Mouse (Mus musculus): Measurements from ENCODE around the gene Casp2. TPM values are rescaled to one million over a fixed set of nuclear protein-coding genes. Genes with fewer than 3 reads are reported as not detected.

Gene Casp2
- polyA plus RNA-seq, 1 experiment from 2014 or later = 79.4 TPM

GRCm38 (mm10) chr6:42293327-42293726 is 28.5 kb downstream of the Casp2 start:
- Histone ChIP-seq H3K27me3 (ENCODE audit: control insufficient read depth, insufficient read depth, low read length) (no peaks in the 10 kb centered on the region), H3K36me3 (replicated peaks; ENCODE audit: control insufficient read depth, insufficient read depth, low read depth, low read length) (no peaks in the 10 kb centered on the region), H3K9ac (replicated peaks; ENCODE audit: low read length) (no peak overlapping the region), H3K9me3 (replicated peaks; ENCODE audit: control insufficient read depth, low read length) (no peaks in the 10 kb centered on the region), H3K27ac (replicated peaks; ENCODE audit: low read depth, low read length) (no peak overlapping the region), H3K4me3 (ENCODE audit: low read depth, low read length) (no peak overlapping the region), H3K4me2 (ENCODE audit: low read depth, low read length) (no peak overlapping the region), H3K4me1 (ENCODE audit: control insufficient read depth, insufficient read depth, low read length) (no peaks in the 10 kb centered on the region)
- DNase-seq (ENCODE audit: low spot score) (no peak), ATAC-seq (replicated peaks; ENCODE audit: insufficient number of reproducible peaks, low FRiP score, low TSS enrichment, low read depth) (no peak)
- WGBS = 84% methylated on average over 6 of the region's 6 CpGs

GRCm38 (mm10) chr6:42295549-42296094 is 30.8 kb downstream of the Casp2 start:
- no peak overlapping the region for H3K27ac ChIP-seq (replicated peaks; ENCODE audit: low read depth, low read length)
- no peak overlapping the region for H3K4me3 ChIP-seq (ENCODE audit: low read depth, low read length)
- ATAC-seq (replicated peaks; ENCODE audit: insufficient number of reproducible peaks, low FRiP score, low TSS enrichment, low read depth) (no peak), DNase-seq (ENCODE audit: low spot score) (no peak)
- no peaks in the 10 kb centered on the region for H3K9me3 ChIP-seq (replicated peaks; ENCODE audit: control insufficient read depth, low read length)
- H3K4me2 ChIP-seq (ENCODE audit: low read depth, low read length) = no peak overlapping the region
- H3K36me3 ChIP-seq (replicated peaks; ENCODE audit: control insufficient read depth, insufficient read depth, low read depth, low read length) = no peaks in the 10 kb centered on the region
- 90% methylated on average over 3 of the region's 3 CpGs for WGBS
- H3K9ac ChIP-seq (replicated peaks; ENCODE audit: low read length) = no peak overlapping the region
- no peaks in the 10 kb centered on the region for H3K27me3 ChIP-seq (ENCODE audit: control insufficient read depth, insufficient read depth, low read length)
- H3K4me1 ChIP-seq (ENCODE audit: control insufficient read depth, insufficient read depth, low read length) = no peaks in the 10 kb centered on the region

- Histone ChIP-seq H3K4me3 (ENCODE audit: low read depth, low read length) (no peak overlapping the region), H3K9ac (replicated peaks; ENCODE audit: low read length) (no peak overlapping the region), H3K27ac (replicated peaks; ENCODE audit: low read depth, low read length) (no peak overlapping the region), H3K27me3 (ENCODE audit: control insufficient read depth, insufficient read depth, low read length) (no peaks in the 10 kb centered on the region), H3K36me3 (replicated peaks; ENCODE audit: control insufficient read depth, insufficient read depth, low read depth, low read length) (no peaks in the 10 kb centered on the region), H3K9me3 (replicated peaks; ENCODE audit: control insufficient read depth, low read length) (no peaks in the 10 kb centered on the region), H3K4me2 (ENCODE audit: low read depth, low read length) (no peak overlapping the region), H3K4me1 (ENCODE audit: control insufficient read depth, insufficient read depth, low read length) (no peaks in the 10 kb centered on the region)
- DNase-seq (ENCODE audit: low spot score) (no peak), ATAC-seq (replicated peaks; ENCODE audit: insufficient number of reproducible peaks, low FRiP score, low TSS enrichment, low read depth) (no peak)
- 85% methylated on average over 5 of the region's 5 CpGs for WGBS
Observed at GRCm38 (mm10) chr6:42299362-42299761, 34.6 kb downstream of the Casp2 start.

- Histone ChIP-seq H3K27me3 (ENCODE audit: control insufficient read depth, insufficient read depth, low read length) (no peaks in the 10 kb centered on the region), H3K36me3 (replicated peaks; ENCODE audit: control insufficient read depth, insufficient read depth, low read depth, low read length) (no peaks in the 10 kb centered on the region; the same call in 1 of the 2 replicates), H3K9me3 (replicated peaks; ENCODE audit: control insufficient read depth, low read length) (no peaks in the 10 kb centered on the region), H3K4me2 (ENCODE audit: low read depth, low read length) (no peak overlapping the region), H3K27ac (replicated peaks; ENCODE audit: low read depth, low read length) (no peak overlapping the region), H3K4me3 (ENCODE audit: low read depth, low read length) (no peak overlapping the region), H3K9ac (replicated peaks; ENCODE audit: low read length) (no peak overlapping the region), H3K4me1 (ENCODE audit: control insufficient read depth, insufficient read depth, low read length) (no peaks in the 10 kb centered on the region)
- DNase-seq (ENCODE audit: low spot score) (no peak), ATAC-seq (replicated peaks; ENCODE audit: insufficient number of reproducible peaks, low FRiP score, low TSS enrichment, low read depth) (no peak)
- WGBS = 43% methylated on average over 8 of the region's 8 CpGs
Observed at GRCm38 (mm10) chr6:42309816-42310378, 45.1 kb downstream of the Casp2 start.

GRCm38 (mm10) chr6:42310427-42311053 is 45.8 kb downstream of the Casp2 start:
- no peaks in the 10 kb centered on the region; the same call in 1 of the 2 replicates for H3K36me3 ChIP-seq (replicated peaks; ENCODE audit: control insufficient read depth, insufficient read depth, low read depth, low read length)
- ATAC-seq (replicated peaks; ENCODE audit: insufficient number of reproducible peaks, low FRiP score, low TSS enrichment, low read depth) = no peak
- no peak overlapping the region for H3K9ac ChIP-seq (replicated peaks; ENCODE audit: low read length)

GRCm38 (mm10) chr6:42318293-42318692 is 53.5 kb downstream of the Casp2 start:
- Histone ChIP-seq H3K27me3 (ENCODE audit: control insufficient read depth, insufficient read depth, low read length) (peaks cover 4% of the 10 kb centered on the region; the same call in 1 of the 2 replicates), H3K9ac (replicated peaks; ENCODE audit: low read length) (no peak overlapping the region), H3K4me3 (ENCODE audit: low read depth, low read length) (no peak overlapping the region), H3K4me2 (ENCODE audit: low read depth, low read length) (no peak overlapping the region), H3K9me3 (replicated peaks; ENCODE audit: control insufficient read depth, low read length) (no peaks in the 10 kb centered on the region), H3K4me1 (ENCODE audit: control insufficient read depth, insufficient read depth, low read length) (peaks cover under 1% of the 10 kb centered on the region; the same call in 1 of the 2 replicates), H3K36me3 (replicated peaks; ENCODE audit: control insufficient read depth, insufficient read depth, low read depth, low read length) (no peaks in the 10 kb centered on the region), H3K27ac (replicated peaks; ENCODE audit: low read depth, low read length) (no peak overlapping the region)
- 83% methylated on average over 4 of the region's 4 CpGs for WGBS
- DNase-seq (ENCODE audit: low spot score) (no peak), ATAC-seq (replicated peaks; ENCODE audit: insufficient number of reproducible peaks, low FRiP score, low TSS enrichment, low read depth) (no peak)

More at GRCm38 (mm10) chr6:42310427-42311053, 45.8 kb downstream of the Casp2 start:
- Histone ChIP-seq H3K4me3 (ENCODE audit: low read depth, low read length) (no peak overlapping the region), H3K4me2 (ENCODE audit: low read depth, low read length) (no peak overlapping the region), H3K9me3 (replicated peaks; ENCODE audit: control insufficient read depth, low read length) (no peaks in the 10 kb centered on the region), H3K4me1 (ENCODE audit: control insufficient read depth, insufficient read depth, low read length) (no peaks in the 10 kb centered on the region), H3K27me3 (ENCODE audit: control insufficient read depth, insufficient read depth, low read length) (no peaks in the 10 kb centered on the region), H3K27ac (replicated peaks; ENCODE audit: low read depth, low read length) (no peak overlapping the region)
- 83% methylated on average over 2 of the region's 2 CpGs for WGBS
- no peak for DNase-seq (ENCODE audit: low spot score)

- Histone ChIP-seq H3K4me1 (ENCODE audit: control insufficient read depth, insufficient read depth, low read length) (peaks cover 3% of the 10 kb centered on the region; the same call in 1 of the 2 replicates), H3K9me3 (replicated peaks; ENCODE audit: control insufficient read depth, low read length) (no peaks in the 10 kb centered on the region), H3K27ac (replicated peaks; ENCODE audit: low read depth, low read length) (no peak overlapping the region), H3K4me3 (ENCODE audit: low read depth, low read length) (peak overlapping the region; percentile 56), H3K36me3 (replicated peaks; ENCODE audit: control insufficient read depth, insufficient read depth, low read depth, low read length) (no peaks in the 10 kb centered on the region), H3K27me3 (ENCODE audit: control insufficient read depth, insufficient read depth, low read length) (peaks cover 11% of the 10 kb centered on the region), H3K4me2 (ENCODE audit: low read depth, low read length) (peak overlapping the region; percentile 98), H3K9ac (replicated peaks; ENCODE audit: low read length) (peak overlapping the region; percentile 61)
- ATAC-seq (replicated peaks; ENCODE audit: insufficient number of reproducible peaks, low FRiP score, low TSS enrichment, low read depth) = no peak
- DNase-seq (ENCODE audit: low spot score) = no peak
- whole genome bisulfite sequencing = 1% methylated on average over 23 of the region's 28 CpGs
Observed at GRCm38 (mm10) chr6:42323371-42324066, 58.7 kb downstream of the Casp2 start.

All from embryonic facial prominence, embryonic 11.5 days (tissue).